Mouse (Mus musculus) kidney, postnatal 14 days (tissue): ENCODE data around the gene Akt1s1.

Experiments used
- DNase-seq: peaks from one replicate; pipeline ENCODE4 v3.0.0; 2022; ENCODE audit warnings: mixed read lengths

Gene Akt1s1

DNA sequence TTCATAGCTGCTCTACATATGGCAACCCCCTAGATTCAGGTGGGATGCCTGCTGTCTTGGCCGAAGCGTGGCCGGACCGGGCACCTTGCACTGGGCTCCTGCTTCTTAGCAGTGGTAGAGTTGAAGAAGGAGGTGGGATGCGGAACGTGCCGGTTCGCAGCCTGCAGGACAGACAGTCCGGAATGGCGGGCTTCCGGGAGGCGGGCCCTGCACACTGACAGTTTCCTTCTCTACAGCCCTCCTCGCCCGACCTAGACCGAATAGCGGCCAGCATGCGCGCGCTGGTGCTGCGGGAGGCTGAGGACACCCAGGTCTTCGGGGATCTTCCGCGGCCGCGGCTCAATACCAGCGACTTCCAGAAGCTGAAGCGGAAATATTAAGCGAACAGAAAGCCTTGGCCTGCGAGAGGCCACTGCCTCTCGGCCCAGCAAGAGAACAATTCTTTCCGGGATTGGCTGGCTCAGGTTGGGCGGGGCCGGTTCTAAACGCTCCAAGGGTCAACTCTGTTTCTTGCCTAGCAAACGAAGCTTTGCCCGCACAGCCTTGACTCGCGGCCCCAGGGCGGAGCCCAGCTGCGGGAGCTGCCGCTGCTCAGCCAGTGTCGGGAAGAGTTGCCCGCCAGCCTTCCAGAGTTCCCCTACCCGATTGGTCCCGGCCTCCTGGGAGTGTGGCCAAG is 5.7 kb downstream of the Akt1s1 start:
- DNase-seq: peak; percentile 95

DNA sequence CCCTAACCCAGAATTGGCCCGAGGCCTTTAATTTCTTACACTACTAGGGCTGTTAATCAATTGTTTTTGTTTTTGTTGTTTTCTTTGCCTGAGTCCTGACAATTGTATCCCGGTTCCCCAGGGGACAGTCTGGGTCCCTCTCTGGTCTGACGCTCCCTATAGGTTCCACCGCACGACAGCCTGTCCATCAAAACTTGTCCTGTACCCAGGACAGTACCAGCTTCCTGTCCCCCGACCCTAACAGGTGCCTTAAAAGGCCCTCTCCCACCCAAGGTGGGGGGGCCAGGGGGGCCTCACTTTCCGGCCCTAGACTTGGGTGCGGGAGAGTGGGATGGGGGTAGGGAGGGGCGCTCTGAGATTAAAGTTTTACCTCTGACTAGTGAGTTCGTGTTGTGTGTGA is 6.2 kb downstream of the Akt1s1 start:
- no peak for DNase-seq

DNA sequence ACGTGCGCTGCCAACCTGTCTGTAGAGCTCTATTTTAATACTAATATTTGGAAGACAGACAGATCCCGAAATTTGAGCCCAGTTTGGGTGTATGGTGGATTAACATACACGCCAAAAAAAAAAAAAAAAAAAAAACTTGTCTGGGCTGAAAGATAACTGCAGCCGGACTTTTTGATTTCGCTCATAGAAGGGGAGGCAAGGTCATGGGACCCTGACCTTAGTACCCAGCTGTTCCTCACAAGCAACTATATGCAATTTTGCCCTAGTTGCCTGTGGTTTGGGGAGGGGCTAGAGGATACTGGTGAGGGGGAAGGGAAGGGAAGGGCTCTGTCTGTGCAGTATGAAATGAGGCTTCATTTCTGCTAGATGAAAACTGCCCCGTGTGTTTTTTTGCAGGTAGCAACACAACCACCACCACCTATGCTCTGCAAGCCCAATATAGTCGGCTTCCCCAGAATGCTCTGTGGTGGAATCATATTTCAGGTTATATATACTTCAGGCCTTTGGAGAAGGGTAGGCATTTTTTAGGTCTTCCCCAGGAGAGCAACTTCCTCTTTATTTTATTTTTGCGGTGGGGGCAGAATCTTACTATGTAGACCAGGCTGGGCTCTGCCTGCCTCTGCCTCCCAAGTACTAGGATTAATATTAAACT is 7.6 kb downstream of the Akt1s1 start:
- DNase-seq: no peak

DNA sequence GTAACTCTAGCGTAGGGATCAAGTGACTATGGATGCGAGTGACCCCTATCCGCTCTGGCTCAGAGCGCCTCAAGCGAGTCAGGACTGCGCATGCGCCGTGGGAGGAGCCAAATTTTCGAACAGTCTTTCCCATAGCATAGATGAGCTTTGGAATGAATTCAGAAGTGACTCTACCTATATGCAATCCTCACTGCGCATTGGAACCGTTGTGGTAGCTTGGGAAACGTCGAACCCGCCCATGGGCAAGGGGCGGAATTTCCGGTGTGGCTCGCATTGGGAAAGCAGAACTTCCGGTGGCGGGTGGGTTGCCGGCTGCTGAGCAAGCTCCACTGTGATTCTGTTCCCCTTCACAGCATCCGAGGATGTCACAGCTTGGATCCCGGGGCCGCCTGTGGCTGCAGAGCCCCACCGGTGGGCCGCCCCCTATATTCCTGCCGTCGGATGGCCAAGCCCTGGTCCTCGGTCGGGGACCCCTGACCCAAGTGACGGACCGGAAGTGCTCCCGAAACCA is 8.3 kb downstream of the Akt1s1 start, which contains the start of gene Pnkp:
Pnkp (plus strand) TSS at position 98 of the 511 bp plus-strand sequence.
- DNase-seq: peak; percentile 88

DNA sequence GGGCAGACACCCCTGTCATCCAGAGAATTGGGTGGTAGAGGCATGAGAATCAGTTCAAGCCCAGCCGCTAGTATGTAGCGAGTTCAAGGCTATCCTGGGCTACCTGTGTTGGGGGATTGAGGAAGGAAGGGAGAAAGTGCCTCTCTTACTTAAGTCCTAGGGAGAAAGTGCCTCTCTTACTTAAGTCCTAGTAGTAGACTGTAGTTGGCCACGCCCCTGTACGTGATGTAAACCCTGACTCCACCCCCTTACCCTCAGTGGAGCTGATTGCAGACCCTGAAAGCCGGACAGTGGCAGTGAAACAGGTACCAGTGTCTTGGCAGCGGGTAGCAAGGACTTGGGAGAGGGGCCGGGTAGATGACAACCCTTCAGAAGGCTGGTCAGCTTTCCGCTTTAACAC is 9.1 kb downstream of the Akt1s1 start:
- no peak for DNase-seq

DNA sequence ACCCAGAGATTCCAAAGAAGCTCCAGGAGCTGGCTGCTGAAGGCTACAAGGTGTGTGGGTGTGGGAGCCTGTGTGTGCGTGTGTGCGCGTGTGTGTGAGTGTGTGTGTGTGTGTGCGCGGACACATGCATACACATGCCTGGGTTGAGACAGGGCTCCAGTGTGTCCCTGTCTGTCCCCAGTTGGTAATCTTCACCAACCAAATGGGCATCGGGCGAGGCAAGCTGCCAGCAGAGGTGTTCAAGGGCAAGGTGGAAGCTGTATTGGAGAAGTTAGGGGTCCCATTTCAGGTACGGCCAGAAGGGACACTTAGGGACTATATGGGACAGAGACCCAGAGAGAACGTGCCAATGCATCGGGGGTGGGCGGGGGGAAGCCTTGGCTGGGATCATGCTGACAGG is 11.1 kb downstream of the Akt1s1 start:
- no peak for DNase-seq

DNA sequence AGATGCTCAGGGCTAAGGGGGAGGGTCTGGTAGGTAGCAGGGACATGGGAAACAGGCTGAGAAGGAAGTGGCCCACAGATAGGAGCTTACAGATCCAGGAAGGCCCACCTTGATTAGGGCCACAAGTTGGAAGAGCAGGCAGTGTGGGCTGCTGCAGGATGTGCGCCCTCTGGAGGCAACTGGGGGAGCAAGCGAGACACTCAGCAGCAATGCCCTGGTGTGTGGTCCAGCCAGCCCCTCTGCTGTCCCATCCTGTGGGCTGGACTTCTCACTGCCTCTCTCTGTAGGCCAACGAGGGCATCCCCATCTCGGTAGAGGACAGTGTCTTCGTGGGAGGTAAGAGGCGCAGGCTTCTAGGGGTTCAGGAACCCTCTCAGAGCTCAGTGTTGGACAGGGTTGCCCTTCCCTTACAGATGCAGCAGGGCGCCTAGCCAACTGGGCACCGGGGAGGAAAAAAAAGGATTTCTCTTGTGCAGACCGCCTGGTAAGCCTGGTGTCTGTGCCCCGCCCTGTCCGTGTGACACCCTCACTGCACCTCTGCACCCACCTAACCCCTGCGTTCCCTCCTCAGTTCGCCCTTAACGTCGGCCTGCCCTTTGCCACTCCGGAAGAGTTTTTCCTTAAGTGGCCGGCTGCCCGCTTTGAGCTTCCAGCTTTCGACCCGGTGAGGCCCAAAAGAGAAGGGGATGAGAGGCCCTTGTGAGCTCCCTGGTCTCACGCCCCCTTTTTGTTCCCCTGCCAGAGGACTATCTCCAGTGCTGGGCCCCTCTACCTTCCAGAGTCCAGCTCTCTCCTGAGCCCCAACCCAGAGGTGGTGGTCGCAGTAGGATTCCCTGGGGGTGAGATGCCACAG is 12.0 kb downstream of the Akt1s1 start:
- DNase-seq: peak; percentile 75

DNA sequence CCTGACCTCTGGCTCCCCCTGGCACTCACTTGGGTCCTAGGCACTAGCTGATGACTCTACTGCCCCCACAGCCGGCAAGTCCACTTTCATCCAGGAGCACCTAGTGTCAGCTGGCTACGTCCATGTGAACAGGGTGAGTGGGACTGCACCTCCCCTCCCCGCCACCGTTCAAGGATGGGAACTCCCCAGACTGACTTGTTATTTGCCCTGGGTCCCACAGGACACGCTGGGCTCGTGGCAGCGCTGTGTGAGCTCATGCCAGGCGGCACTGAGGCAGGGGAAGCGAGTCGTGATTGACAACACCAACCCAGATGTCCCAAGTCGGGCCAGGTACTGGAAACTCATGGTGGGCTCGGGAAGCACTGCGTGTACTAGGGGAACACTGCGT is 12.6 kb downstream of the Akt1s1 start:
- DNase-seq: no peak

DNA sequence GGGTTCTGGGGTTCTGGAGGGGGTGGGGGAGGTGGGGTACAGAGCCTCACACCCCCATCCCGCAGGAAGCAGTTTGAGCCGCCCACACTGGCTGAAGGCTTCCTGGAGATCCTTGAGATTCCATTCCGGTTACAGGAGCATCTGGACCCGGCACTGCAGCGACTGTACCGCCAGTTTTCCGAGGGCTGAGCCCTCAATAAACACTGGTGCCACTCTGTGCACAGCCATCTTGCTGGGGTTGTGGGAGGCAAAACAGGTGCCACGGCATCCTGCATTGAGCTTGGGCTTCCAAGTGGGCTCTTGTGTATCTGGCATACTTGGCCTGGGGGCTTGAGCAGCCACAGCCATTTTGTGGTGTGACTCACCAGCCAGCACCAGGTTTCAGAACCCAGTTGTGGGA is 13.6 kb downstream of the Akt1s1 start:
- DNase-seq: no peak

DNA sequence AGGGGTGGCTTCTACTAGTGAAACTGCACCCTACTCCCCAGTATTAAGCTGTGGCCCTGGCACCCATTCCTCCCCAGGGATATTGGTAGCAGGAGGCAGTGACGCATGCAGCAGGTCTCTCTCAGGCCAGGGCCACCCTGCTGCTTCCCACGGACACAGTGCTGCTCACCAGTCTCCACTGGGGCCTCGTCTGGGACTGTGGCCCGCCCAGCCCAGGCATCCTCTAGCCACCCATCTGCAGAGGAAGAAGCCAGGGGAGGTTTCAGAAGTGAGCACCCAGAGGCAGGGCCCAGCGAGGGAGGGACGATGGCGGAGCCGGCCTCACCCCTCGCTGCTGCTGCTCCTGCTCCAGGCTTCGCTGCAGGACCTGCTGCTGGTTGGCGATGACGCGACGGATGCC is 14.4 kb downstream of the Akt1s1 start:
- no peak for DNase-seq

DNA sequence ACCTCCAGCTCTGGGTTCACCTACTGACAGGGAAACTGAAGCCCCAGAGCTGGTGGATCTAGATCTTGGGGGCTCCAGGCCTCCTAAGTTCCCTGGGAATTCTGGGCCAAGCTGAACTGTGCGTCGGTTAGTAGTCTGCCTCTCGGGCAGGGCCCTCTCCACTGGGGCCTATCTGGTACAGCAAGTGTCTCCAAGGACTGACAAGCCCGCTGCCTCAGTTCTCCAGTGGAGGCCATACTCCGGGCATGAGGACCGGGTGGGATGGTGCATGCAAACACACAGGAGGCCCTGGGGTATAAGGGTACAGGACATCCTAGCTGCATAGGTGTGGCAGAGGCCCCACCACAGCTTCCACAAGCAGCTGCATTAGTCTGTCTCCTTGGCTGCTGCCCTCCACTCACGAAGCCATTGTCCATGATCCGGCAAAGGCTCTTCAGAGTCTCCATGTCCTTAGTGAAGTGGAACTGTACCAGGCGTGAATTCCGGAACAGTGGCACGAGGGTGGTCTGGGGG is 15.2 kb downstream of the Akt1s1 start:
- DNase-seq: no peak

DNA sequence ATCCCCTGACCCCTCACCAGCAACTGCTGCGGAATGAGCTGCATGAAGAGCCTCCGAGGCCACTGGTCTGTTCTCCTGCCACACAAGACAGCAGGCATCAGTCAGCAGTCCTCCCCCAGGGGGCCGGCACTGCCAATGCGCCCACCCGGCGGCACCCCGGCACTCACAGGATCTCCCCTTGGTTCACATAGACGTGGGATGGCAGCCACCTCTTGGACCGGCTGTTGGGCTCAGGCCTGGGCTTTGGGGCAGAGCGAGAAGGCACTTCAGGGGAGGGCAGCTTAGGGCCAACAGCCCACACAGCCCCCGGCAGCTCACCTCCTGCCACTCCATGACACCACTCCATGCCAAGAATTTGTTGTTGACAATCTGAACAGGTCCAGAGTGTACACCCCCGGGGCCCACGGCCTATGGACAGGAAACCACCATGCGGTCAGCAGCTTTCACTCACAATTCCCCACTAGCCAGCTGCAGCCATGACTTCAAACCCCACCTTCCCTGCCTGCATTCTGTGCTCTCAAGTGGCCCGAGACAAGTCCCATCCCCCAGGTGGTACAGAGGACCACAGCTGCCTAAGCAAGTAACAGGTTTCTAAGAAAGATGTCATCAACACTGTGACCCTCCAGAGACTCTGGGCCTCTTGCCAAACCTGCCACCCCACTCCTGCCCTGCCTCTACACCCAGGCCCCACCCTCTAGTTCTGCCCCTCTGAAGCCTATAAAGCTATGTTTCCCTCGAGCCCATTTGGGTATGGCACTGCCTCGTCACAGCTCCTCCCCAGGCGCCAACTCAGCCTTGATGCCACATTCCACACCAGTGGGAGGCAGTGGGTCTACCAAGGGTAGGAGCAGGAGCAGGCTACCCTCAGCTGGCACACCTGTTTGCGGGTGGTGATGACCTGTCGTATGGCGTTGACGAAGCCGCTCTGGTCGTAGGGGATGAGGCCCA is 16.1 kb downstream of the Akt1s1 start:
- no peak for DNase-seq

DNA sequence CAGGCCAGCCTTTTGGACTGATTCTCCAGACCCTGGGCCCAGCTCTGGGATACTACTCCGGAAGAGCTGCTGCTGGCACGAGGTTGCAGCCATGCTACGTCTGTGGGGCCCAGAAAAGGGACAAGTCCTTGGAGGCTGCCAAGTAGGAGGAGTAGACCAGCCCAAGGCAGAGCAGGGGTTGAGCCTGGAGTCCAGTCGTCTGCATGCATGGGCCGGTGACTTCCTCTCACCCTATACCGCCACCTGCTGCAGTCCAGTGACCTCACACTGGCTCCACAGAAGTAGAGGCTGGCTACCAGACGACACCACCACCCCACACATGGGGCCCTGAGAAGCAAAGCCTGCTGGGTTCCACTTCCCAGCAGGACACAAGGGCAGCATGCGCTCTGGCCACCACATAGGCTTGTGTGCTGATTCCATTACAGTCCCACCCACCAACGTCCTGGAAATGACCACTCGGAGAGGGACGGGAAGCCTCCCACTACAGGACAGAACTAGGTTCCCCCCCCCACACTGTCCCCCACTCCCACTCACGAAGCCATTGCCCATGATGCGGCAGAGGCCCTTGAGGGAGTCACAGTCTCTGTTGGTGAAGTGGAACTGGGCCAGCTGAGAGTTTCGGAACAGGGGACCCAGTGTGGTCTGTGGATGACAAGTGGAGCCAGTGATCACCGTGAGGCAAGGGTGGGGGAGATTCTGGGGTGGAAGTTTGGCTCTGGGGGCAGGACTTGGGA is 17.7 kb downstream of the Akt1s1 start:
- peak; percentile 77 for DNase-seq

DNA sequence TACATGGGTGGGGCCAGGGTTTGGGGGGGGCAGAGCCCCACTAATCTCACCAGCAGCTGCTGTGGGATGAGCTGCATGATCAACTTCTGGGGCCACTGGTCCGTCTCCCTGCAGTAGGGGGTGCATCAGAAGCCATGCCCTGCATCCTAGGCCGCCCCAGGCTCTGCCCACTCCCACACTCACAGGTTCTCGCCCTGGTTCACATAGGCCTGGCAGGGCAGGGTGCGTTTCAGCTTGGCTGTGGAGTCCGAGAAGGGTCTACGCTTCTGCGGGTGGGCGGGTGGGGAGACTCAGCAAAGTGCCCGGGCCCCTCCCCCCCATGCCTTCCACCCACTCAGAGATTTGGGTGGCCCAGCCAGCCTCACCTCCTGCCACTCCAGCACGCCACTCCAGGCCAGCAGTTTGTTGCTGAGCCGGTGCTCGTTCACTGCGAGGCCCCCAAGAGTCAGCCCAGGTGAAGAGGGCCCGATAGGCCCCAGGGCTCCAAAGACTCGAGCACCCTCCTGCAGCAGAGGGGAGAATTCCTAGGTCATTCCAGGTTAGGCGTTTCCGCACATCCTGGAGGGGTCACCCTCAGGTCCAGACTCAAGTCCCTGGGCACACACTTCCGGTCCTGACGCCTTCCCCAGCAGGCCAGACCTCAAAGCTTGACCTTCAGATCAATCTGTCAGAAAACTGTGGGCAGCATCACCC is 18.4 kb downstream of the Akt1s1 start:
- no peak for DNase-seq

DNA sequence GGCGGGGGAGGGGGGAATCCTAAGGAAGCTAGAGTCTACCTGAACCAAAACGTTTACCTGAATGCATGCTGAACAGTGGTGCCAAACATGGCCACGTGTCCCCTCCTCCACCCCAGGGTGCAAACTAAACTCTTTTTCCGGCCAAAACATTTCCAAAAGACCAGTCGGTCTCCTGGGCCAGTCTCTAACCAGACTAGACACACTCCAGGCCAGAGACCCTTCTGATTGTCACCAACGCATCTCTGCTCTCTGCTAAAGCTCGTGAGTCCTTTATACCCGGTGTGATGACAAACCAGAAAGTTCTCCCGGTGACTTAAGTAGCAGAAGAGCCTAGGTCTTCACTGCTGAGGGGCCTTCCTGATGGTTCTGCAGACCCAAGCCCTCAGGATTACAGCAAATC is 19.0 kb downstream of the Akt1s1 start:
- DNase-seq: no peak

DNA sequence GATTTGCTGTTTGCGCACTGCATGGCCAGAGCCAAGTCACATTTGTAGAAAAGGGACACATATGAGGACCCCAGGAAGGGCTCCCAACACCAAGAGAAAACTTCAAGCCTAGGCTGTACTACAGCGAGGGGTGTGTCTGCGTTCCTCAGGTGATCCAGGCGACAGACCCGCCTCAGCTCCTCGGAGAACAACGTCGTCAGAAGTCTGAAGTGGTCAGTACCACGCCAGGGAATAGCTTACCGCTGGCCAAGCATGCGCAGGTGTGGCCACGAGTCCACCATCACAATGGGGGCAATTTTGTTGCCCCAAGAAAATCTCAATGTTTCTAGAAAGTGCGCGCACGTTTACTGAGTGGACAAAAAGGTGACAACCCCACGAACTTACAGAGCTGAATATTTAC is 19.7 kb downstream of the Akt1s1 start:
- peak; percentile 50 for DNase-seq

DNA sequence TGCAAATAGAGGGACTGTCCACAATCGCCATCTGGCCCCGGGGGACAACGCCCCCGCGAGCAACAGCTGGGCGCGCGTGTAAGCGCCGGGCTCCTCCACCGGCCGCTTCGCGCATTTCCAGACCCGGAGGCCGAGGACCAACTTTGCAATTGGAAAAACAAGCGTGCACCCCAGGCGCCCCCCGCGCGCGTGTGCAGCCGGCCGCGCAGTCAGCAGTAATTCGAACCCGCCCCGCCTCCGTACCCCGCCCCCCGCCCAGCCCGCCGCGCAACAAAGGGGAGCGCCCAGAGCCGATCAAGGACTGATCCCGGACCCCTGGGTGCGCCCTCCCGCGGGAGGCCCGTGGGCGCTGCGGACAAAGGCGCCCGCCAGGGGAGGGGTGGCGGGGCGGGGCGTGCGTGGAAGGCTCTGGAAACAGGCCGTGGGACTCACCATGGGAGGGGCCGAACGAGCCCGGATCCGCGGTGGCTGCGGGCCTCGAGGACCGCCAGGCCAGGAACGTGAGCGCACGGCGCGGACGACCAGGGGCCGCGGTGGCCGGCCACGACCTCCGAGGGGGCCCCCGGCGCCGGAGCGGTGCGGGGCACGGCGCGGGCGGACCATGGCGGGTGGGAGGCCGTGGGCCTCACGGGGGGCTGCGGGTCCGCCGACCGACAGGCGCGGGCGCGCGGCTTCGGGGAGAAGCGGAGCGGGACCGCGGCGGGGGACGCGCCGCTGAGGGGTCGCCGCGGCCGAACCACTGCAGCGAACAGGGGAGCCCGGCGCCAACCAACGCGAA is 20.3 kb downstream of the Akt1s1 start:
- DNase-seq: peak; percentile 85

DNA sequence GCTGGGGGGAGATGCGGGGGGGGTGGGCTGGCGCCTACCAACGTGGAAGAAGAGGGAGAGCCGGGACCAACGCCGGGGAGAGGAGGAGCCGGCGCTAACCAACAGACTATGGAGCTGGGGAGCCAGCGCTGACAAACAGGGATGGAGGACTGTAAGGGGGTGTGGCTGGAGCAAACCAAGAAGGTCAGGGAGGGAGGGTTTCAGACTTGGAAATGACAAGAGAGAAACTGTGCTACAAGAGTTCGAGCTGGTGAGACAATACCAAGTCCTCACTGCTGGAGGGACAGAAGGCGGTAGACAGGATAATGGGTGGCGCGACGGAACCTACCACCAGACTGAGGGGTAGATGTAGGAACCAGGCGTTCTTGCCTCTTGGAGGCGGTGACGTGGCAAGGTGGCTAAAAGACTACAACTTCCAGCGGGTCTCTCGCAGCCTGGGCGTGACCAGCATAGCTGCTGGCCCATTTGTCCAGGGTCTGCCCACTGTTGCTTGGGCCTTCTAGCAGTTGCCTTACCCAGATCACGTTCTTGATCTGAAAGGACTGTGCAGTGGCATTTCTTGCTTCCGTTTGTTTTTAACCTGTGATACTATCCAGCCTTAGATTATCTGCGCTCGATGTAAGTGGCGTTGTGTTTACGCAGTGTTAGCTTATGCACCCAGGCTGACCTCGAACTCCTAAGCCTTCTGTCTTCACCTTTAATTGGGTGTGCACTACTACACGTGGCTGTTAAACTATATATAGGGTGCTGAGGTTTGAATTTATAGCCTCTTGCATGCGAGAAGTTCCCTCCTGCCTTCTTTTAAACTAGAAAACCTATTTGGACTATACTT is 21.1 kb downstream of the Akt1s1 start, which contains the start of gene Ptov1:
Ptov1 (minus strand) TSS at position 92 of the 832 bp plus-strand sequence.
- peak; percentile 95 for DNase-seq

DNA sequence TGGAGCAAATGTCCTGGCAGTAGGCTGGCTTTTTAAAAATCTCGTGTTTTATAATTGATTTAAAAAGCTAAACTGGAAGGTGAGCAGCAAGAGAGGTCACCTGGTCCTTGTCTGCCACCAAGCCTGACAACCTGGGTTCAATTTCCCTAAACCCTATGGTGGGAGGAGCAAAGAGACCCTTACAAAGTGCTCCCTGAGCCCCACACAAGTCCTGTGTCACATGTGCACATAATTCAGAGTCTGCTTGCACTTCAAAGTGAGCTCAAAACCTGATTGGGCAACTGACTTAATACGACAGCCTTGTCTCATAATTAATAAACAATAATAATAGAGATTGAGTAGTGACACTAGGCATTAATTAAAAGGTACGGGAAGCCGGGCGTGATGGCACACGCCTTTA is 21.8 kb downstream of the Akt1s1 start:
- DNase-seq: no peak
